Mouse (Mus musculus): Measurements from ENCODE around the gene D630003M21Rik. TPM values are rescaled to one million over a fixed set of nuclear protein-coding genes. Genes with fewer than 3 reads are reported as not detected.

The D630003M21Rik gene
- polyA plus RNA-seq, 1 experiment from 2014 or later, result 1.9 TPM

- no peak overlapping the region for H3K9ac ChIP-seq (ENCODE audit: low read depth, low read length)
- H3K4me2 ChIP-seq (ENCODE audit: low read length), result no peak overlapping the region; the same call in none of the 2 replicates
- H3K36me3 ChIP-seq (ENCODE audit: control insufficient read depth, insufficient read depth, low read length), result no peaks in the 10 kb centered on the region
- no peaks in the 10 kb centered on the region for H3K9me3 ChIP-seq (ENCODE audit: control insufficient read depth, low read length)
- H3K4me1 ChIP-seq (ENCODE audit: control insufficient read depth, insufficient read depth, low read depth, low read length), result peaks cover 4% of the 10 kb centered on the region
- no peak overlapping the region for H3K27ac ChIP-seq (ENCODE audit: low read depth, low read length)
- no peak for ATAC-seq
- H3K27me3 ChIP-seq (replicated peaks; ENCODE audit: control insufficient read depth, insufficient read depth, low read length), result no peaks in the 10 kb centered on the region; the same call in 1 of the 2 replicates
- no peak overlapping the region for H3K4me3 ChIP-seq (ENCODE audit: low read length)
- WGBS, result 76% methylated on average over 5 of the region's 5 CpGs
Observed at GRCm38 (mm10) chr2:158145528-158146065, 83.4 kb downstream of the D630003M21Rik start.

- H3K9me3 ChIP-seq (ENCODE audit: control insufficient read depth, low read length), result no peaks in the 10 kb centered on the region
- WGBS, result 83% methylated on average over 6 of the region's 6 CpGs
- H3K4me3 ChIP-seq (ENCODE audit: low read length), result no peak overlapping the region
- H3K4me2 ChIP-seq (ENCODE audit: low read length), result no peak overlapping the region
- no peak overlapping the region for H3K9ac ChIP-seq (ENCODE audit: low read depth, low read length)
- no peaks in the 10 kb centered on the region for H3K36me3 ChIP-seq (ENCODE audit: control insufficient read depth, insufficient read depth, low read length)
- H3K27ac ChIP-seq (ENCODE audit: low read depth, low read length), result no peak overlapping the region
- ATAC-seq, result no peak
- no peaks in the 10 kb centered on the region; the same call in 1 of the 2 replicates for H3K27me3 ChIP-seq (replicated peaks; ENCODE audit: control insufficient read depth, insufficient read depth, low read length)
- H3K4me1 ChIP-seq (ENCODE audit: control insufficient read depth, insufficient read depth, low read depth, low read length), result peaks cover 4% of the 10 kb centered on the region
Observed at GRCm38 (mm10) chr2:158144750-158145527, 84.1 kb downstream of the D630003M21Rik start.

- no peak for ATAC-seq
- Histone ChIP-seq H3K9me3 (ENCODE audit: control insufficient read depth, low read length) (no peaks in the 10 kb centered on the region), H3K36me3 (ENCODE audit: control insufficient read depth, insufficient read depth, low read length) (no peaks in the 10 kb centered on the region), H3K4me2 (ENCODE audit: low read length) (no peak overlapping the region), H3K27me3 (replicated peaks; ENCODE audit: control insufficient read depth, insufficient read depth, low read length) (no peaks in the 10 kb centered on the region; the same call in 1 of the 2 replicates), H3K27ac (ENCODE audit: low read depth, low read length) (no peak overlapping the region), H3K9ac (ENCODE audit: low read depth, low read length) (no peak overlapping the region), H3K4me3 (ENCODE audit: low read length) (no peak overlapping the region), H3K4me1 (ENCODE audit: control insufficient read depth, insufficient read depth, low read depth, low read length) (peaks cover 10% of the 10 kb centered on the region)
- 57% methylated on average over 8 of the region's 8 CpGs for WGBS
Observed at GRCm38 (mm10) chr2:158144263-158144662, 84.8 kb downstream of the D630003M21Rik start.

- no peak for ATAC-seq
- Histone ChIP-seq H3K4me2 (ENCODE audit: low read length) (no peak overlapping the region), H3K36me3 (ENCODE audit: control insufficient read depth, insufficient read depth, low read length) (no peaks in the 10 kb centered on the region), H3K9ac (ENCODE audit: low read depth, low read length) (no peak overlapping the region), H3K27me3 (replicated peaks; ENCODE audit: control insufficient read depth, insufficient read depth, low read length) (no peaks in the 10 kb centered on the region; the same call in 1 of the 2 replicates), H3K27ac (ENCODE audit: low read depth, low read length) (no peak overlapping the region), H3K4me3 (ENCODE audit: low read length) (no peak overlapping the region), H3K4me1 (ENCODE audit: control insufficient read depth, insufficient read depth, low read depth, low read length) (peaks cover 14% of the 10 kb centered on the region), H3K9me3 (ENCODE audit: control insufficient read depth, low read length) (no peaks in the 10 kb centered on the region)
- 62% methylated on average over 3 of the region's 3 CpGs for WGBS
Observed at GRCm38 (mm10) chr2:158143816-158144215, 85.2 kb downstream of the D630003M21Rik start.

- Histone ChIP-seq H3K4me2 (ENCODE audit: low read length) (no peak overlapping the region), H3K27ac (ENCODE audit: low read depth, low read length) (no peak overlapping the region), H3K9me3 (ENCODE audit: control insufficient read depth, low read length) (no peaks in the 10 kb centered on the region), H3K36me3 (ENCODE audit: control insufficient read depth, insufficient read depth, low read length) (no peaks in the 10 kb centered on the region), H3K4me1 (ENCODE audit: control insufficient read depth, insufficient read depth, low read depth, low read length) (peaks cover 14% of the 10 kb centered on the region), H3K27me3 (replicated peaks; ENCODE audit: control insufficient read depth, insufficient read depth, low read length) (no peaks in the 10 kb centered on the region; the same call in 1 of the 2 replicates), H3K4me3 (ENCODE audit: low read length) (no peak overlapping the region), H3K9ac (ENCODE audit: low read depth, low read length) (no peak overlapping the region; the same call in 1 of the 2 replicates)
- 87% methylated on average over 18 of the region's 18 CpGs for WGBS
- ATAC-seq, result no peak
Observed at GRCm38 (mm10) chr2:158142981-158143380, 86.0 kb downstream of the D630003M21Rik start.

- H3K36me3 ChIP-seq (ENCODE audit: control insufficient read depth, insufficient read depth, low read length), result no peaks in the 10 kb centered on the region
- H3K9me3 ChIP-seq (ENCODE audit: control insufficient read depth, low read length), result no peaks in the 10 kb centered on the region
- no peak overlapping the region for H3K9ac ChIP-seq (ENCODE audit: low read depth, low read length)
- 86% methylated on average over 7 of the region's 7 CpGs for WGBS
- no peaks in the 10 kb centered on the region for H3K27me3 ChIP-seq (replicated peaks; ENCODE audit: control insufficient read depth, insufficient read depth, low read length)
- H3K4me1 ChIP-seq (ENCODE audit: control insufficient read depth, insufficient read depth, low read depth, low read length), result peaks cover 14% of the 10 kb centered on the region
- H3K27ac ChIP-seq (ENCODE audit: low read depth, low read length), result no peak overlapping the region
- H3K4me2 ChIP-seq (ENCODE audit: low read length), result no peak overlapping the region
- no peak overlapping the region for H3K4me3 ChIP-seq (ENCODE audit: low read length)
- ATAC-seq, result no peak
Observed at GRCm38 (mm10) chr2:158141690-158142440, 87.2 kb downstream of the D630003M21Rik start.

GRCm38 (mm10) chr2:158141271-158141670 lies 87.8 kb downstream of the D630003M21Rik start:
- Histone ChIP-seq H3K27me3 (replicated peaks; ENCODE audit: control insufficient read depth, insufficient read depth, low read length) (no peaks in the 10 kb centered on the region), H3K4me1 (ENCODE audit: control insufficient read depth, insufficient read depth, low read depth, low read length) (peaks cover 13% of the 10 kb centered on the region), H3K4me3 (ENCODE audit: low read length) (no peak overlapping the region), H3K9ac (ENCODE audit: low read depth, low read length) (no peak overlapping the region), H3K9me3 (ENCODE audit: control insufficient read depth, low read length) (no peaks in the 10 kb centered on the region), H3K27ac (ENCODE audit: low read depth, low read length) (no peak overlapping the region), H3K36me3 (ENCODE audit: control insufficient read depth, insufficient read depth, low read length) (no peaks in the 10 kb centered on the region), H3K4me2 (ENCODE audit: low read length) (no peak overlapping the region)
- 84% methylated on average over 7 of the region's 7 CpGs for WGBS
- ATAC-seq, result no peak

- WGBS, result 86% methylated on average over 5 of the region's 5 CpGs
- H3K9me3 ChIP-seq (ENCODE audit: control insufficient read depth, low read length), result no peaks in the 10 kb centered on the region
- no peak overlapping the region for H3K4me3 ChIP-seq (ENCODE audit: low read length)
- H3K9ac ChIP-seq (ENCODE audit: low read depth, low read length), result no peak overlapping the region
- no peaks in the 10 kb centered on the region for H3K27me3 ChIP-seq (replicated peaks; ENCODE audit: control insufficient read depth, insufficient read depth, low read length)
- no peak overlapping the region for H3K27ac ChIP-seq (ENCODE audit: low read depth, low read length)
- ATAC-seq, result no peak
- H3K36me3 ChIP-seq (ENCODE audit: control insufficient read depth, insufficient read depth, low read length), result no peaks in the 10 kb centered on the region
- peaks cover 10% of the 10 kb centered on the region for H3K4me1 ChIP-seq (ENCODE audit: control insufficient read depth, insufficient read depth, low read depth, low read length)
- no peak overlapping the region for H3K4me2 ChIP-seq (ENCODE audit: low read length)
Observed at GRCm38 (mm10) chr2:158140664-158141063, 88.4 kb downstream of the D630003M21Rik start.

- H3K27me3 ChIP-seq (replicated peaks; ENCODE audit: control insufficient read depth, insufficient read depth, low read length), result no peaks in the 10 kb centered on the region
- H3K4me1 ChIP-seq (ENCODE audit: control insufficient read depth, insufficient read depth, low read depth, low read length), result peaks cover 10% of the 10 kb centered on the region
- no peak overlapping the region for H3K4me3 ChIP-seq (ENCODE audit: low read length)
- no peaks in the 10 kb centered on the region for H3K9me3 ChIP-seq (ENCODE audit: control insufficient read depth, low read length)
- ATAC-seq, result peak; percentile 90
- WGBS, result 35% methylated on average over 7 of the region's 7 CpGs
- no peak overlapping the region for H3K4me2 ChIP-seq (ENCODE audit: low read length)
- peak overlapping the region; percentile 51; the same call in 1 of the 2 replicates for H3K27ac ChIP-seq (ENCODE audit: low read depth, low read length)
- no peaks in the 10 kb centered on the region for H3K36me3 ChIP-seq (ENCODE audit: control insufficient read depth, insufficient read depth, low read length)
- no peak overlapping the region for H3K9ac ChIP-seq (ENCODE audit: low read depth, low read length)
Observed at GRCm38 (mm10) chr2:158139628-158140027, 89.4 kb downstream of the D630003M21Rik start.
